Comparison of ENCODE assay signal across 11 mouse cellular contexts in genomic region chr6:49021141-49022012, GRCm38 (mm10). TPM values are rescaled to one million over a fixed set of nuclear protein-coding genes. Genes with fewer than 3 reads are reported as not detected.
DNase-seq lines count a peak whose midpoint lies in the region; ATAC-seq and TF ChIP-seq lines count a peak whose summit lies in the region.
"Had no signal": no experiment of that assay in that cellular context is flagged by ENCODE, and none has a peak within 500 bp of the region (broad histone marks: within the 10 kb centered on the region; RNA-seq: fewer than 3 reads in every experiment).

No protein-coding gene starts in this region.

- no peaks in the 10 kb centered on the region for H3K27me3 ChIP-seq in midbrain, embryonic 16.5 days (ENCODE audit: control insufficient read depth, insufficient read depth, low read depth, low read length)
- 0 out of 2 replicates have a peak, but pooled peaks cover 11% of the 10 kb centered on the region for H3K27me3 ChIP-seq in liver, embryonic 12.5 days (replicated peaks)
- H3K27me3 ChIP-seq: CH12.LX had no signal

- no peak overlapping the region for H3K27ac ChIP-seq in gastrocnemius, adult 2 months
- H3K27ac ChIP-seq in cortical plate, adult 2 months (ENCODE audit: insufficient read depth, low read length) = 0 out of 2 replicates have a peak overlapping the region, but pooled peaks have one; percentile 44
- no peak overlapping the region for H3K27ac ChIP-seq in midbrain, embryonic 16.5 days (ENCODE audit: low read length)
- no peak overlapping the region for H3K27ac ChIP-seq in liver, embryonic 12.5 days

- H3K9ac ChIP-seq in midbrain, embryonic 16.5 days (ENCODE audit: low read depth, low read length) = no peak overlapping the region
- no peak overlapping the region for H3K9ac ChIP-seq in liver, embryonic 12.5 days

- H3K4me1 ChIP-seq in cortical plate, adult 2 months (ENCODE audit: control insufficient read depth, insufficient read depth, low read length) = no peaks in the 10 kb centered on the region
- no peaks in the 10 kb centered on the region for H3K4me1 ChIP-seq in midbrain, embryonic 16.5 days (ENCODE audit: control insufficient read depth, insufficient read depth, low read length)
- no peaks in the 10 kb centered on the region for H3K4me1 ChIP-seq in liver, embryonic 12.5 days

- intact Hi-C loops in gastrocnemius, adult 2 months (cut with DNase I) = no loop called here
- intact Hi-C loops in gastrocnemius, postnatal 36 days (cut with DNase I) = no loop called here

- TF ChIP-seq POLR2A in cortical plate, adult 2 months (IDR thresholded peaks at IDR 0.05; ENCODE audit: extremely low read depth, insufficient read depth, low read length) = no peak

- H3K4me3 ChIP-seq in gastrocnemius, adult 2 months = no peak overlapping the region
- no peak overlapping the region for H3K4me3 ChIP-seq in cortical plate, adult 2 months (ENCODE audit: insufficient read depth, low read length)
- no peak overlapping the region for H3K4me3 ChIP-seq in midbrain, embryonic 16.5 days (ENCODE audit: low read depth, low read length)
- no peak overlapping the region for H3K4me3 ChIP-seq in liver, embryonic 12.5 days

- no peaks in the 10 kb centered on the region for H3K36me3 ChIP-seq in midbrain, embryonic 16.5 days (ENCODE audit: control insufficient read depth, insufficient read depth, low read length)
- no peaks in the 10 kb centered on the region for H3K36me3 ChIP-seq in liver, embryonic 12.5 days

- peak; percentile 72 for DNase-seq in gastrocnemius, adult 2 months
- DNase-seq in gastrocnemius, postnatal 36 days = no peak
- peak; percentile 52 to 69 for DNase-seq in layer of hippocampus, adult 18-20 months (ENCODE audit: low spot score in 2 of 2)
- DNase-seq in adrenal gland, postnatal 10 days = no peak
- DNase-seq in kidney, adult 8-10 months = no peak

- H3K9me3 ChIP-seq in midbrain, embryonic 16.5 days (replicated peaks; ENCODE audit: control insufficient read depth, low read length, poor library complexity, severe bottlenecking) = no peaks in the 10 kb centered on the region
- H3K9me3 ChIP-seq in liver, embryonic 12.5 days (replicated peaks) = no peaks in the 10 kb centered on the region

- TF ChIP-seq CTCF in gastrocnemius, adult 2 months (IDR thresholded peaks at IDR 0.05) = no peak
- TF ChIP-seq CTCF in cortical plate, adult 2 months (IDR thresholded peaks at IDR 0.05; ENCODE audit: extremely low read depth, insufficient read depth, low read length) = no peak

- WGBS in midbrain, embryonic 16.5 days = 49% methylated on average over 14 of the region's 14 CpGs
- 67% methylated on average over 14 of the region's 14 CpGs for WGBS in liver, embryonic 12.5 days (ENCODE audit: insufficient replicate concordance)

- no peak overlapping the region for H3K4me2 ChIP-seq in midbrain, embryonic 16.5 days (ENCODE audit: low read length)
- no peak overlapping the region for H3K4me2 ChIP-seq in liver, embryonic 12.5 days

- peak; percentile 91 for ATAC-seq in midbrain, embryonic 16.5 days
- ATAC-seq in liver, embryonic 12.5 days = no peak

RNA-seq across cellular contexts. Expression of gene Gpnmb, which starts 15.0 kb away (rescaled TPM):
- 1 to 10 TPM in 1 of 2 experiments, under 1 TPM in 1; 0.71 to 4.0 TPM for total RNA-seq in gastrocnemius, adult 2 months (2021)
- 1 to 10 TPM; 1.0 to 2.2 TPM for total RNA-seq in gastrocnemius, postnatal 36 days (2021)
- 0.92 and 2.2 TPM in 2 replicates for polyA plus RNA-seq in cortical plate, adult 2 months (2012; rRNA removed)
- total RNA-seq in layer of hippocampus, adult 18-20 months (2021) = 1 to 10 TPM; 4.7 to 7.1 TPM
- 0.63 and 0.70 TPM in 2 replicates for polyA plus RNA-seq in midbrain, embryonic 16.5 days (2015; fragmentation: Nextera tagmentation; extraction: Ambion mirVana)
- total RNA-seq in adrenal gland, postnatal 10 days (2021) = under 1 TPM; 0.55 to 0.84 TPM
- 0.17 and 0.36 TPM in 2 replicates for polyA plus RNA-seq in liver, embryonic 12.5 days (2016; fragmentation: Nextera tagmentation; extraction: Ambion mirVana)
- total RNA-seq: CH12.LX had no signal

RNA-seq across cellular contexts. Expression of gene Svs1, which starts 34.7 kb away (rescaled TPM):
- total RNA-seq in gastrocnemius, adult 2 months (2021) = not detected
- total RNA-seq in gastrocnemius, postnatal 36 days (2021) = not detected
- not detected in 2 replicates for polyA plus RNA-seq in cortical plate, adult 2 months (2012; rRNA removed)
- not detected for total RNA-seq in layer of hippocampus, adult 18-20 months (2021)
- polyA plus RNA-seq in midbrain, embryonic 16.5 days (2015; fragmentation: Nextera tagmentation; extraction: Ambion mirVana) = not detected in 2 replicates
- not detected for total RNA-seq in adrenal gland, postnatal 10 days (2021)
- not detected in 2 replicates for polyA plus RNA-seq in liver, embryonic 12.5 days (2016; fragmentation: Nextera tagmentation; extraction: Ambion mirVana)
- total RNA-seq: CH12.LX had no signal
- polyA plus RNA-seq: kidney, embryonic 16.5 days; neural tube, embryonic 11.5 days had no signal

RNA-seq across cellular contexts. Expression of gene Doxl2, which starts 46.6 kb away (rescaled TPM):
- not detected for total RNA-seq in gastrocnemius, adult 2 months (2021)
- not detected for total RNA-seq in gastrocnemius, postnatal 36 days (2021)
- not detected in 2 replicates for polyA plus RNA-seq in cortical plate, adult 2 months (2012; rRNA removed)
- total RNA-seq in layer of hippocampus, adult 18-20 months (2021) = not detected
- not detected in 2 replicates for polyA plus RNA-seq in midbrain, embryonic 16.5 days (2015; fragmentation: Nextera tagmentation; extraction: Ambion mirVana)
- not detected for total RNA-seq in adrenal gland, postnatal 10 days (2021)
- polyA plus RNA-seq in liver, embryonic 12.5 days (2016; fragmentation: Nextera tagmentation; extraction: Ambion mirVana) = not detected in 2 replicates
- total RNA-seq: CH12.LX had no signal
- polyA plus RNA-seq: kidney, embryonic 16.5 days; neural tube, embryonic 11.5 days had no signal

RNA-seq across cellular contexts. Expression of gene Malsu1, which starts 52.2 kb away (rescaled TPM):
- 10 to 100 TPM; 45.6 to 51.4 TPM for total RNA-seq in gastrocnemius, adult 2 months (2021)
- total RNA-seq in gastrocnemius, postnatal 36 days (2021) = 10 to 100 TPM; 42.3 to 43.0 TPM
- 18.9 and 19.2 TPM in 2 replicates for polyA plus RNA-seq in cortical plate, adult 2 months (2012; rRNA removed)
- 10 to 100 TPM; 18.8 to 25.0 TPM for total RNA-seq in layer of hippocampus, adult 18-20 months (2021)
- polyA plus RNA-seq in midbrain, embryonic 16.5 days (2015; fragmentation: Nextera tagmentation; extraction: Ambion mirVana) = 61.6 and 69.4 TPM in 2 replicates
- total RNA-seq in adrenal gland, postnatal 10 days (2021) = 10 to 100 TPM; 45.7 to 52.5 TPM
- polyA plus RNA-seq in liver, embryonic 12.5 days (2016; fragmentation: Nextera tagmentation; extraction: Ambion mirVana) = 47.9 and 52.9 TPM in 2 replicates

Comparison
In these comparisons a context has a peak if more than half of its experiments do, and no peak if none do; other contexts are left out.
1. DNase-seq: peak in gastrocnemius, adult 2 months (single experiment) and layer of hippocampus, adult 18-20 months (2 of 2); none in gastrocnemius, postnatal 36 days (0 of 2), adrenal gland, postnatal 10 days (single experiment) and kidney, adult 8-10 months (0 of 2).